Mouse (Mus musculus) myocyte (in vitro differentiated cells): ENCODE measurements around the gene Srarp.

ENCODE experiments used
- CEBPB ChIP-seq: IDR thresholded peaks from 2 replicates; pipeline ENCODE4 v1.6.1; 2011; ENCODE audit warnings: mild to moderate bottlenecking, moderate library complexity; ENCODE audit not compliant: poor library complexity, insufficient read depth, severe bottlenecking
- MYOG ChIP-seq, 3 experiments: IDR thresholded peaks; one replicate each; pipeline ENCODE4 v1.6.1; 2011; ENCODE audit warnings: control low read depth in 2 of 3, low read depth in 2 of 3, mild to moderate bottlenecking in 2 of 3; ENCODE audit not compliant: insufficient read length in 2 of 3, control insufficient read depth in 1 of 3, insufficient read depth in 1 of 3
- POLR2A ChIP-seq: IDR thresholded peaks from one replicate; pipeline ENCODE4 v1.6.1; 2011; ENCODE audit warnings: low read depth, mild to moderate bottlenecking, control low read depth, moderate library complexity; ENCODE audit not compliant: insufficient read length
- POLR2AphosphoS2 ChIP-seq: IDR thresholded peaks from one replicate; pipeline ENCODE4 v1.6.1; 2011; ENCODE audit warnings: low read depth, control low read depth; ENCODE audit not compliant: insufficient read length
- TCF12 ChIP-seq: IDR thresholded peaks from one replicate; pipeline ENCODE4 v1.6.1; 2011; ENCODE audit warnings: mild to moderate bottlenecking, control low read depth; ENCODE audit not compliant: poor library complexity, insufficient read depth, severe bottlenecking
- TCF3 ChIP-seq: IDR thresholded peaks from one replicate; pipeline ENCODE4 v1.6.1; 2011; ENCODE audit warnings: low read depth, control low read depth; ENCODE audit not compliant: insufficient read length
- USF1 ChIP-seq: IDR thresholded peaks from one replicate; pipeline ENCODE4 v1.6.1; 2011; ENCODE audit warnings: low read depth, mild to moderate bottlenecking, control low read depth, moderate library complexity

DNA sequence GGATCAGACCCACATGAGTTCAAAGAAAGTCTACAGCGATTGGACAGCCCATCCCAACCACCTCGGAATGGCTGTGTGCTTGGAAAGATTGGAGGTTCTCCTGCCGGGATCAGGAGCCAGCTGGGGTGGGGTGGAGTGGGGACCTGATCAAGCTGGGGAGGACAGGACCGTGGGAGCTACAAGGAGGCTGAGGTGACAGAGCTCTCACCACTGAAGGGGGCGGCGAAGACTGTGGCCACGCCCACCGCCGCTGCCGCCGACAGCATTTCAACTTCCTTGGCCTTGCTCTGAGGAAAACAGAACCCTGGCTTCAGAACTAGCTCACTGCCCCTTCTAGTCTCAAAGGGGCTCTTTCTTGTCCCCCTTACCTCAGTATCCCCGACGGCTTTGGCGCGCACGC lies 41.2 kb downstream of the Srarp start:
- TF ChIP-seq CEBPB (no peak), POLR2A (no peak), MYOG (IDR thresholded peaks at IDR 0.05; ENCODE audit: control insufficient read depth in 1 of 3, insufficient read depth in 1 of 3, insufficient read length in 2 of 3, low read depth in 2 of 3) (no peak), USF1 (no peak), POLR2AphosphoS2 (no peak), TCF3 (no peak), TCF12 (no peak)
